Mouse (Mus musculus) G1E (cell line): ENCODE data around the gene Slc30a10. TPM values are rescaled to one million over a fixed set of nuclear protein-coding genes. Genes with fewer than 3 reads are reported as not detected.

Experiments
- ATAC-seq: 2 replicates; pipeline ENCODE4 v1.8.0; 2016; ENCODE audit warnings: mild to moderate bottlenecking; ENCODE audit not compliant: insufficient number of reproducible peaks, poor library complexity, low FRiP score, severe bottlenecking; ENCODE audit errors: extremely low read depth
- DNase-seq: peaks from one replicate; pipeline ENCODE4 v3.0.0; 2012; ENCODE audit warnings: low spot score
- H3K27me3 ChIP-seq: 2 replicates; pipeline ENCODE4 v1.6.1; 2012; ENCODE audit warnings: mild to moderate bottlenecking, low read length, inconsistent platforms; ENCODE audit not compliant: insufficient read depth
- H3K36me3 ChIP-seq: replicated peaks from 2 replicates; pipeline ENCODE3; 2012; ENCODE audit warnings: mild to moderate bottlenecking, inconsistent platforms
- H3K4me1 ChIP-seq: 2 replicates; pipeline ENCODE4 v1.6.1; 2012; ENCODE audit warnings: low read depth, low read length, inconsistent platforms, mixed read lengths; ENCODE audit not compliant: insufficient read depth
- H3K4me3 ChIP-seq: 2 replicates; pipeline ENCODE4 v1.5.1; 2012; ENCODE audit warnings: low read depth, mild to moderate bottlenecking, inconsistent platforms, low read length, moderate library complexity, mixed read lengths
- H3K9me3 ChIP-seq: replicated peaks from 2 replicates; pipeline ENCODE4 v1.6.1; 2012; ENCODE audit warnings: inconsistent platforms
- CTCF ChIP-seq: IDR thresholded peaks from 2 replicates; pipeline ENCODE4 v1.5.1; 2012; ENCODE audit warnings: low read depth, low read length, inconsistent platforms, mixed read lengths
- GATA1 ChIP-seq: IDR thresholded peaks from 2 replicates; pipeline ENCODE4 v1.6.1; 2012; ENCODE audit warnings: borderline replicate concordance, low read length, inconsistent platforms, mixed read lengths
- GATA2 ChIP-seq: IDR thresholded peaks from 2 replicates; pipeline ENCODE4 v1.6.1; 2012; ENCODE audit warnings: low read depth, low read length, inconsistent platforms, borderline replicate concordance
- POLR2AphosphoS5 ChIP-seq: IDR thresholded peaks from 2 replicates; pipeline ENCODE4 v1.6.1; 2012; ENCODE audit warnings: low read depth, low read length, inconsistent platforms; ENCODE audit not compliant: insufficient replicate concordance
- TAL1 ChIP-seq: conservative IDR thresholded peaks from 2 replicates; pipeline ENCODE4 v1.6.1; 2012; ENCODE audit warnings: low read depth, low read length, inconsistent platforms, mixed read lengths
- polyA plus RNA-seq: library from polyadenylated mRNA; stranded (reverse); fragments of >175 nt; gene quantifications from 2 replicates; pipeline ENCODE4 v1.2.3, GENCODE M21; 2012
- total RNA-seq, 2 experiments: library from RNA; stranded (forward) in 1 of 2; stranded (reverse) in 1 of 2; fragments of 200-1000 nt in 1 of 2; fragments of >200 nt in 1 of 2; fragmentation: Nextera tagmentation in 1 of 2; gene quantifications; 2 replicates each; pipeline ENCODE4 v1.2.3; 2014 to 2017

Gene Slc30a10
- 25.7 and 27.8 TPM in 2 replicates for total RNA-seq (2014; fragmentation: Nextera tagmentation)
- 40.0 and 40.9 TPM in 2 replicates for total RNA-seq (2017)
- 7.2 and 8.5 TPM in 2 replicates for polyA plus RNA-seq

- Histone ChIP-seq H3K9me3 (no peaks in the 10 kb centered on the region), H3K36me3 (peaks cover 37% of the 10 kb centered on the region), H3K4me1 (peaks cover 78% of the 10 kb centered on the region), H3K27me3 (no peaks in the 10 kb centered on the region), H3K4me3 (peak within 1 kb of the TSS; percentile 100)
- peak; percentile 88 for DNase-seq
- TF ChIP-seq TAL1, result peak; percentile 76
- TF ChIP-seq CTCF, result no peak
- ATAC-seq, result peak; percentile 90
Observed at GRCm38 (mm10) chr1:185454575-185454954, at the start of gene Slc30a10. Gene Slc30a10 (plus strand): TSS chr1:185454848.

- Histone ChIP-seq H3K4me1 (peaks cover 4% of the 10 kb centered on the region; the same call in 1 of the 2 replicates), H3K4me3 (no peak overlapping the region), H3K27me3 (no peaks in the 10 kb centered on the region), H3K36me3 (peaks cover 86% of the 10 kb centered on the region), H3K9me3 (no peaks in the 10 kb centered on the region)
- ATAC-seq, result no peak
- DNase-seq, result no peak
- TF ChIP-seq POLR2AphosphoS5, result no peak
- no peak for TF ChIP-seq TAL1
- TF ChIP-seq GATA2, result no peak
- no peak for TF ChIP-seq CTCF
- TF ChIP-seq GATA1, result no peak
Observed at GRCm38 (mm10) chr1:185405921-185406320, 48.7 kb upstream of the Slc30a10 start.

GRCm38 (mm10) chr1:185409831-185410230 is 44.8 kb upstream of the Slc30a10 start:
- Histone ChIP-seq H3K36me3 (peaks cover 90% of the 10 kb centered on the region), H3K4me1 (no peaks in the 10 kb centered on the region), H3K9me3 (no peaks in the 10 kb centered on the region), H3K4me3 (no peak overlapping the region), H3K27me3 (no peaks in the 10 kb centered on the region)
- DNase-seq, result no peak
- ATAC-seq, result peak; percentile 54
- no peak for TF ChIP-seq TAL1
- TF ChIP-seq GATA2, result no peak
- no peak for TF ChIP-seq CTCF
- no peak for TF ChIP-seq POLR2AphosphoS5
- no peak for TF ChIP-seq GATA1

- peaks cover 92% of the 10 kb centered on the region for H3K36me3 ChIP-seq
- DNase-seq, result no peak
- no peak for ATAC-seq
Observed at GRCm38 (mm10) chr1:185418011-185418410, 36.6 kb upstream of the Slc30a10 start.

GRCm38 (mm10) chr1:185419805-185420204 is 34.8 kb upstream of the Slc30a10 start:
- no peak overlapping the region for H3K4me3 ChIP-seq
- no peak for TF ChIP-seq GATA1
- TF ChIP-seq GATA2, result no peak
- no peak for TF ChIP-seq POLR2AphosphoS5
- TF ChIP-seq TAL1, result no peak
- no peak for TF ChIP-seq CTCF
- ATAC-seq (no peak), DNase-seq (no peak)
- no peaks in the 10 kb centered on the region for H3K9me3 ChIP-seq
- H3K4me1 ChIP-seq, result peaks cover 2% of the 10 kb centered on the region; the same call in 1 of the 2 replicates
- peaks cover 92% of the 10 kb centered on the region for H3K36me3 ChIP-seq
- no peaks in the 10 kb centered on the region for H3K27me3 ChIP-seq

More at GRCm38 (mm10) chr1:185418011-185418410, 36.6 kb upstream of the Slc30a10 start:
- Histone ChIP-seq H3K4me1 (no peaks in the 10 kb centered on the region), H3K4me3 (no peak overlapping the region), H3K27me3 (no peaks in the 10 kb centered on the region), H3K9me3 (no peaks in the 10 kb centered on the region)
- TF ChIP-seq GATA2 (no peak), POLR2AphosphoS5 (no peak), GATA1 (no peak), CTCF (no peak)

GRCm38 (mm10) chr1:185420776-185421175 is 33.9 kb upstream of the Slc30a10 start:
- TF ChIP-seq CTCF (no peak), POLR2AphosphoS5 (no peak), GATA2 (no peak), TAL1 (no peak)
- no peak for DNase-seq

GRCm38 (mm10) chr1:185426583-185426982 is 28.1 kb upstream of the Slc30a10 start:
- Histone ChIP-seq H3K27me3 (no peaks in the 10 kb centered on the region), H3K4me3 (no peak overlapping the region), H3K9me3 (no peaks in the 10 kb centered on the region), H3K4me1 (peaks cover 2% of the 10 kb centered on the region; the same call in 1 of the 2 replicates), H3K36me3 (peaks cover 70% of the 10 kb centered on the region)
- DNase-seq (no peak), ATAC-seq (no peak)
- TF ChIP-seq TAL1 (no peak), CTCF (no peak), POLR2AphosphoS5 (no peak), GATA2 (no peak), GATA1 (no peak)

More at GRCm38 (mm10) chr1:185420776-185421175, 33.9 kb upstream of the Slc30a10 start:
- Histone ChIP-seq H3K27me3 (no peaks in the 10 kb centered on the region), H3K4me1 (peaks cover 2% of the 10 kb centered on the region; the same call in 1 of the 2 replicates), H3K36me3 (peaks cover 91% of the 10 kb centered on the region), H3K4me3 (no peak overlapping the region), H3K9me3 (no peaks in the 10 kb centered on the region)
- ATAC-seq, result no peak
